Mouse (Mus musculus) limb, embryonic 14.5 days (tissue): ENCODE data around the gene Upb1. TPM values are rescaled to one million over a fixed set of nuclear protein-coding genes. Genes with fewer than 3 reads are reported as not detected.

ENCODE experiments used
- ATAC-seq: fragments of 200-750 bp; cut with Nextera tagmentation; 2 replicates; pipeline ENCODE4 v1.8.0; 2017; ENCODE audit warnings: low read depth, moderate number of reproducible peaks, moderate TSS enrichment; ENCODE audit not compliant: low FRiP score
- DNase-seq: peaks from one replicate; pipeline ENCODE4 v3.0.0-alpha.2; 2015; ENCODE audit warnings: low spot score
- H3K27ac ChIP-seq: fragments of 300-500 bp; sonication (generic); replicated peaks from 2 replicates; pipeline ENCODE4 v1.5.1; 2014; ENCODE audit warnings: low read depth, mild to moderate bottlenecking, low read length, moderate library complexity, mixed read lengths
- H3K27me3 ChIP-seq: fragments of 300-500 bp; sonication (generic); 2 replicates; pipeline ENCODE4 v1.6.1; 2014; ENCODE audit warnings: low read length, mixed read lengths; ENCODE audit not compliant: control insufficient read depth, insufficient read depth
- H3K36me3 ChIP-seq: fragments of 300-500 bp; sonication (generic); 2 replicates; pipeline ENCODE4 v1.6.1; 2014; ENCODE audit warnings: mild to moderate bottlenecking, low read length, moderate library complexity, mixed read lengths; ENCODE audit not compliant: control insufficient read depth, insufficient read depth
- H3K4me1 ChIP-seq: fragments of 300-500 bp; sonication (generic); 2 replicates; pipeline ENCODE4 v1.6.1; 2014; ENCODE audit warnings: antibody characterized with exemption, low read length, mixed read lengths; ENCODE audit not compliant: control insufficient read depth, insufficient read depth
- H3K4me2 ChIP-seq: fragments of 300-500 bp; sonication (generic); replicated peaks from 2 replicates; pipeline ENCODE4 v1.6.1; 2014; ENCODE audit warnings: low read depth, mild to moderate bottlenecking, low read length, moderate library complexity; ENCODE audit not compliant: severe bottlenecking
- H3K4me3 ChIP-seq: fragments of 300-500 bp; sonication (generic); replicated peaks from 2 replicates; pipeline ENCODE4 v1.5.1; 2014; ENCODE audit warnings: low read length
- H3K9ac ChIP-seq: fragments of 300-500 bp; sonication (generic); 2 replicates; pipeline ENCODE4 v1.6.1; 2014; ENCODE audit warnings: mild to moderate bottlenecking, low read depth, low read length, moderate library complexity; ENCODE audit not compliant: severe bottlenecking
- H3K9me3 ChIP-seq: fragments of 300-500 bp; sonication (generic); 2 replicates; pipeline ENCODE4 v1.6.1; 2016; ENCODE audit warnings: low read length; ENCODE audit not compliant: control insufficient read depth
- POLR2A ChIP-seq: fragments of 200-500 bp; IDR thresholded peaks from 2 replicates; pipeline ENCODE4 v1.8.0; 2012; ENCODE audit warnings: inconsistent platforms, mild to moderate bottlenecking, moderate library complexity, borderline replicate concordance; ENCODE audit not compliant: insufficient read depth, insufficient read length; ENCODE audit errors: extremely low read depth
- WGBS: fragments of 180-500 bp; shearing (Covaris S2); extraction: QIAGEN DNeasy Blood & Tissue Kit; methylation state at CpG from one replicate; pipeline ENCODE4 v1.1.7; 2014; 5-methylcytosine and 5-hydroxymethylcytosine counted together
- polyA plus RNA-seq, 2 experiments: library from polyadenylated mRNA; depleted of rRNA in 1 of 2; stranded (reverse) in 1 of 2; unstranded in 1 of 2; fragments of >200 nt; fragmentation: Nextera tagmentation in 1 of 2; extraction: Ambion mirVana in 1 of 2; gene quantifications; 2 replicates each; pipeline versions ENCODE4 v1.2.1 to v1.2.3; 2012 to 2014

Gene Upb1
- polyA plus RNA-seq, 2 experiments = 0.55 to 0.84 TPM

DNA sequence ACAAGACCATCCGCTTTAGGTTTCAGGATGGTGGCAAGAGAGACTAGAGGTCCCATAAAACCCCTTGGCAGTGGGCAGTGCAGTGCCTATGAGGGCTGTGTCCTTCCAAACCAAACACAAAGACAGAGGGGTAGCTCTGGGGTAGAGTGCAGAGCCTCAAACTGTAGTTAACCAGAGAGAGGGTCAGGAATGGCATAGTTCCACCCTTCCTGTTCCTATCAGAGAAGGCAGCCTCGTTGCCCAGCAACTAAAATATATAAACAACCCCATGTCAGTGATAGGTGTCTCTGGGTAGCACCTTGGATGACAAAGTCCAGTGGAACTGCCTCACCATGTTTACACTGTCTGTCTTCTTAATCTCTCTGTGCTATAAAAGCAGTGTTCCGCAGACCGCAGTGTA lies 40.9 kb downstream of the Upb1 start:
- no peaks in the 10 kb centered on the region for H3K9me3 ChIP-seq
- no peak for TF ChIP-seq POLR2A
- no peak overlapping the region for H3K9ac ChIP-seq
- 0 out of 2 replicates have a peak, but pooled peaks cover 3% of the 10 kb centered on the region for H3K4me1 ChIP-seq
- H3K36me3 ChIP-seq = no peaks in the 10 kb centered on the region
- no peak overlapping the region for H3K27ac ChIP-seq
- no peak for DNase-seq
- H3K4me3 ChIP-seq = no peak overlapping the region
- H3K4me2 ChIP-seq = no peak overlapping the region
- ATAC-seq = no peak
- H3K27me3 ChIP-seq = no peaks in the 10 kb centered on the region
- WGBS = 82% methylated on average over 4 of the region's 4 CpGs

DNA sequence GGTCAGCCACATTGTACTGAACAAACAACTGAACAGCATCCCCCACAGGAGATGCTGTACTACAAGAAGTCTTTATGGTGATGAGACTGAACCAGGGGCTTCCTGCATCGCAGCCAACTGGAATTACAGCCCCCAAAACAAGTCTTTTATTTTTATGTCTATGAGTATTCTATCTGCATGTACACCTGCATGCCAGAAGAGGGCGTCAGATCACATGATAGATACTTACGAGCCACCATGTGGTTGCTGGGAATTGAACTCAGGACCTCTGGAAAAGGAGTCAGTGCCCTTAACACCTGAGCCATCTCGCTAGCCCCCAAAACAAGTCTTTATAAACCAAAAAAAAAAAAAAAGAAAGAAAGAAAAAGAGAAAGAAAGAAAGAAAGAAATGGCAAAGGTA lies 42.1 kb downstream of the Upb1 start:
- no peaks in the 10 kb centered on the region for H3K36me3 ChIP-seq
- 0 out of 2 replicates have a peak, but pooled peaks cover 3% of the 10 kb centered on the region for H3K4me1 ChIP-seq
- no peak for DNase-seq
- no peak for TF ChIP-seq POLR2A
- H3K4me2 ChIP-seq = no peak overlapping the region
- H3K4me3 ChIP-seq = no peak overlapping the region
- H3K27me3 ChIP-seq = no peaks in the 10 kb centered on the region
- WGBS = 77% methylated on average over 4 of the region's 4 CpGs
- H3K27ac ChIP-seq = no peak overlapping the region
- no peaks in the 10 kb centered on the region for H3K9me3 ChIP-seq
- no peak for ATAC-seq
- no peak overlapping the region for H3K9ac ChIP-seq

DNA sequence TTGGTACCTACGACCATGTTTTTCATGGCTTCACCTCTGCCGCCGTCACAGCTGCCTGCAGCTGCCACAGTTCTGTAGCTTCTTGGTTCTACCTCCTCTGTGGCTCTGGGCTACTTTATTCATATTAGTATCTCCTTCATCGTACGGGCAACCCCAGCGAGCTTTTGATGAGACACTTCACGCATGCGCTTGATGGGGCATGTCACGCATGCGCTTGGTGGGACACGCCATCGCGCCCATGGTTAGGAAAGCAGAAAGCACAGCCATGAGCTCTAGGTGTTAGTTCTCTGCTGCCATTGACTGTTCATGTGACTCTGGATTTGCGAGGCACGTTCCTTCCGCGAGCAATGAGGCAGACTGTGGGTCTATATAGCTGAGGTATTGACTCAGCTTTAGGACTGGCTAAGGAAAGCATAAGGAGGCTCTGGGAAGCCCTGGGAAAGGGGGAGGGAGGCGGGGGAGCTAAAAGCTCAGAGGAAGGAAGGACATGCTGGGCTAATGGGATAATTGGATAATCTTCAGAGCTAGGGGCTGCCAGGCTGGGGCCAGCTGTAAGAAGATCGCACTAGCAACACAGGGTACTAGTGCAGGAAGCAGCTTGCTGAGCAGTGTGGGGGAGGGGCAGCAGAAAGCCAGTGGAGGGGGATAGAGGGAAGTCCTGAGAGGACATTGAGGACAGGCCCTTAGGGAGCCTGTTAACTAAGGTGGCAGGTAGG lies 43.4 kb downstream of the Upb1 start:
- DNase-seq (no peak), ATAC-seq (peak; percentile 32; the same call in 1 of the 2 replicates)
- no peak overlapping the region for H3K4me3 ChIP-seq
- 70% methylated on average over 19 of the region's 19 CpGs for WGBS
- H3K9ac ChIP-seq = no peak overlapping the region
- no peak overlapping the region for H3K27ac ChIP-seq
- H3K9me3 ChIP-seq = no peaks in the 10 kb centered on the region
- no peak for TF ChIP-seq POLR2A
- H3K27me3 ChIP-seq = no peaks in the 10 kb centered on the region
- H3K4me2 ChIP-seq = no peak overlapping the region
- 0 out of 2 replicates have a peak, but pooled peaks cover 7% of the 10 kb centered on the region for H3K4me1 ChIP-seq
- H3K36me3 ChIP-seq = no peaks in the 10 kb centered on the region

DNA sequence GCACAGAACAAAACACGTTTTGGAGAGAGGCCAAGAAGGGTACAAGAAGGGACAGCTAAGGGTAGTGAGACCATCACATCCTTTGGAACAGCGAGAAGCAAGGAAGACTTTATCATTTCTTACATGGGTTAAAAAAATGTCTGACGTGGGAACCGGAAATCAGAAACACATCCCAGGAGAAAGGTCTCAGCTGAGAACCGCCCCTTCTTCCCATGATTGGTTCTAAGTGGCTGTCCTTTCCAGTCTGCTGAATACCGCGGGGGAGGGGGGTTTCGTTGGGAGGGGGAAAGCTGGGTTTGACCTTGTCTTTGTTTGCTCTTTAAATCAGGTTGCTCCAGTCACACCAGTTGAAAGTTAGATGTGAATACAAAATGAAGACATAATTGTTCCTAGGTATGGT lies 44.1 kb downstream of the Upb1 start:
- ATAC-seq = no peak
- TF ChIP-seq POLR2A = no peak

DNA sequence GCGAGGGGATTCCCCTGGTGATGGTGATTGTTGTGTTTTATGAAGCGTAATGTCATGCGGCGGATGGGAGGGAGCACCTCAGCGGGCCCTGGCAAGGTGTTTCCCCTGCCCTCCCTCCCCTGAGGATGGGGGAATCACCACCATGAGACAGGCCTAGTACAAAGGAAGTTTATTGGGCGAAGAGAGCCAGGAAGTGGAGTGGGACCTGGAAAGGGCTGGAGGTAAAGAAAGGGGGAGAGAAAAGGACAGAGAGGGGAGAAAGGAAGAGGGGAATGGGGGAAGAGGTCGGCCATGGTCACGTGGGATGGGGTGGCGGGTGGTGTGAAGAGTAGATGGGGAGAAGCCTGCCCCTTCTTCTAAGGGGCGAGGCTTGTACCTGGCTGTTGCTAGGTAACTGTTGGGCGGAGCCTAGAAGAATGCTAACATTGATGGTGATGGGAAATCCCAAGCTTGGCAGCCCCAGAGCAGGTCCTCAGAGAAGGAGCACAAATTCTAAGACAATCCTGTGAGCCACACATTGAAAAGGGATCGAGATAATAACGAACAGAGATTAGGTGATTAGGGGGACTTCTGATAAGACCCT lies 45.7 kb downstream of the Upb1 start:
- no peaks in the 10 kb centered on the region for H3K27me3 ChIP-seq
- no peak overlapping the region for H3K9ac ChIP-seq
- no peak for TF ChIP-seq POLR2A
- H3K36me3 ChIP-seq = no peaks in the 10 kb centered on the region
- peaks cover 11% of the 10 kb centered on the region for H3K4me1 ChIP-seq
- no peak overlapping the region for H3K4me2 ChIP-seq
- no peak overlapping the region for H3K4me3 ChIP-seq
- 66% methylated on average over 13 of the region's 13 CpGs for WGBS
- no peak overlapping the region for H3K27ac ChIP-seq
- no peaks in the 10 kb centered on the region for H3K9me3 ChIP-seq
- DNase-seq (no peak), ATAC-seq (no peak)

More for the DNA sequence above, 44.1 kb downstream of the Upb1 start:
- WGBS = 59% methylated on average over 8 of the region's 8 CpGs
- no peak overlapping the region for H3K4me3 ChIP-seq
- no peak overlapping the region for H3K9ac ChIP-seq
- peaks cover 11% of the 10 kb centered on the region for H3K4me1 ChIP-seq
- no peaks in the 10 kb centered on the region for H3K27me3 ChIP-seq
- no peak overlapping the region for H3K4me2 ChIP-seq
- no peak overlapping the region for H3K27ac ChIP-seq
- no peak for DNase-seq
- H3K9me3 ChIP-seq = no peaks in the 10 kb centered on the region
- H3K36me3 ChIP-seq = no peaks in the 10 kb centered on the region
